Mouse (Mus musculus) megakaryocyte-erythroid progenitor cell, adult 5-6 weeks (primary cell): ENCODE results near the gene Cfap299. TPM values are rescaled to one million over a fixed set of nuclear protein-coding genes. Genes with fewer than 3 reads are reported as not detected.

ENCODE experiments used
- ATAC-seq: replicated peaks from 2 replicates; pipeline ENCODE4 v1.8.0; 2016; ENCODE audit warnings: mild to moderate bottlenecking, inconsistent platforms; ENCODE audit not compliant: severe bottlenecking, poor library complexity, low FRiP score, low TSS enrichment
- total RNA-seq, 2 experiments: library from RNA; stranded (forward) in 1 of 2; stranded (reverse) in 1 of 2; fragments of 200-1000, 215-1000 nt in 1 of 2; fragments of >200 nt in 1 of 2; fragmentation: Nextera tagmentation in 1 of 2; gene quantifications; 2 replicates each; pipeline ENCODE4 v1.2.3; 2014 to 2017

Cfap299 gene
- total RNA-seq, 2 experiments from 2014 or later = not detected

- ATAC-seq = no peak
Measured at GRCm38 (mm10) chr5:98369426-98369825, 40.3 kb downstream of the Cfap299 start.

GRCm38 (mm10) chr5:98376058-98376798 lies 47.1 kb downstream of the Cfap299 start:
- no peak for ATAC-seq

DNA sequence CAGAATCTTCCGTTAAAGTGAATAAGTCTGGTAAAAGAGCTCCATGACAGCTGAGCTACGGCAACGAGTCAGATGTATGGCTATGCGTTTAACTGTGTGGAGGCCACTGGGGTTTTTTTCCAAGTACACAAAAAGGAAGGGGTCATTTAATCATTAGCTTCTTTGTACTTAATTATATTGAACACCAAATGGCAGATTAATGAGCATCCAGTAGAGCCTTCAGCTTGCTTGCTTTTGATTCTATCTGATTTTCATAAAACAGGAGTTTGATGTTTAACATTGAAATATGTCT lies 47.6 kb downstream of the Cfap299 start:
- no peak for ATAC-seq

DNA sequence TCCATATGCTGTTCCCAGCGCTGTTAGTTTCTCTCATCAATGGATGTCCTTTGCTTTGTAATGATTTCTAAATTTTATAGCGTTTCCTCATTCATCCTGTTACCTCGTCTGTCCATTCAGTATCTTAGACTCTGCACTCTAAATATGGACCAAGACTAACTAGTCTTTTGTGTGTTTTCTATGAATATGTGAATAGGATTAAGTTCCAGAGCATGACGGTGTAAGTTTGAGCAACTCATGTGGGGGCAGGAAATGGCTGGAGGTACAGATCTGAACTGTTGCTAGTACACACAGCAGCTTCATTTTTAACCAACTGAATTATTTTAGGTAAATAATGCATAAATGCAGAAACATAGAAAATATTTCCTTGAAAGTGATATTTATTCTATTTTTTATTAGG lies 51.3 kb downstream of the Cfap299 start:
- ATAC-seq = no peak

GRCm38 (mm10) chr5:98387054-98387453 lies 58.0 kb downstream of the Cfap299 start:
- no peak for ATAC-seq

- no peak for ATAC-seq
Measured at GRCm38 (mm10) chr5:98402165-98402564, 73.1 kb downstream of the Cfap299 start.

GRCm38 (mm10) chr5:98410060-98410459 lies 81.0 kb downstream of the Cfap299 start:
- no peak for ATAC-seq

DNA sequence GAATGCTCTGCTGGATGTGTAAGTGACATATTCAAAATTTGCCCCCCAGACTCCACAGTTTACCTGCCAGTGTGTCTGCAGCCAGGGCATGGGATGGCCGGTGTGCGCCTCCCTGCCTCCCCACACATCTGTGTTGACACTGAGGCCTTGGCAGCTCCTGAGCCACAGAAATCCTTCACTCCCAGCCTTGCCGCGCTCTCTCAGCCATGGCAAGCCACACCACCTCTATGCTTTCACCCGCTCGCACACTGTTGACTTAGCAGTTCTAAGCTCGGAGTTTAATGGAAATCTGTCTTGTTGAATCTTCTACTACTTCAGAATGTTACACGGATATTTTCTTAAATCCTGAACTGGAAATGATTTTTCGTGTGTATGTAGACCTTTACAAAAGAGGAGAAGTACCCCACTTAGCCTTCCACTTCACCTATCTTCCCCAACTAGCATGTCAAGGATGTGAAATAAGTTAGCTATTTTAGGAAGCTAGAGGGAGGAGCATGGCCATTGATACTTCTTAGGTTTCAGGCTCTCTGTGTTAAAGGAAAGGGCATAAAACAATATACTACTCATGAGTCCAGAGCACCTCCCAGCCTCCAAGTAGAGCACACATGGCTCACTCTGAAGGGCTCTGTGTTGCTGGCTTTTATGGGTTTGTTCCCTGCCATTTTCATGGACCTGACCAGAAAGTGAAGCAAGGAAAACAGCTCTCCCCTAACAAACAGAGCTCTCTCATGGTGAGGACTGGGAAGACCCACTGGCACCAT lies 87.5 kb downstream of the Cfap299 start:
- ATAC-seq = no peak

- ATAC-seq = no peak
Measured at GRCm38 (mm10) chr5:98424965-98425364, 95.9 kb downstream of the Cfap299 start.

DNA sequence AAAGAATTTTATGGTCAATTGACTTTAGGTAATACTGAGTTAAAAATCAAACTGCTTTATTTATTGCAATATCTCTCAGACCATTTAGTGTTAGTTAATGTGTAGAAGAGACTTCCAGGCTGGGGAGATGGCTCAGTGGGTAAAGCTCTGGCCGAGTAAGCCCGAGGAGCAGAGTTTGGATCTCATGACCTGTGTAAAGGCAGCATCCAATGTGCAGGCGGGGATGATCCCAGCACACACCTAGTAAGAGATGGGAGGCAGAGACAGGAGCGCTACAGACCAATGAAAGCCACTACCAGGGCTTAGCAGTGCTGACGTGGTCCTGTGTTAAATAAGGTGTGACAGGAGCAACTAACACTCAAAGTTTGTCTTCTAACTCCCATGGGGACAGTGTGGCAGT lies 97.0 kb downstream of the Cfap299 start:
- ATAC-seq = no peak

DNA sequence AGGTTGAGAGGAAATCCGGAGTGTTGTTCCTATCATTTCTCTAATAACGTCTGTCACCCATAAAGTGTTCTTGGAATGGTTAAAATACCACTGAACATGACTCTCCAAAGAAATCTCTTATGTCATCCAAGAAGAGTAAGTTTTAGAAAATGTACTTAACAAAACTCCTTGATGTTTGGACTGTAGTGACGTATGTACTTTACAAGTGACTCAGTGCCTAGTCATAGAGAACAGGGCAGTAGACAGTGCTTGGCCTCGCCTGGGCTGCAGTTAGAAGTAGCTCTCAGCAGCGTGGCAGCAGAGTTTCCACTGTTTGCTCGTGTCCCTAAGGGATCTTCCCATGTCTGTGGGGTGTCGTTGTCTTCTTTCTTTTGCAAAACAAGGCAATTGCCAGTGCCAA lies 101.0 kb downstream of the Cfap299 start:
- ATAC-seq = no peak

GRCm38 (mm10) chr5:98438686-98439085 lies 109.6 kb downstream of the Cfap299 start:
- no peak for ATAC-seq

GRCm38 (mm10) chr5:98446771-98447462 lies 117.8 kb downstream of the Cfap299 start:
- no peak for ATAC-seq

DNA sequence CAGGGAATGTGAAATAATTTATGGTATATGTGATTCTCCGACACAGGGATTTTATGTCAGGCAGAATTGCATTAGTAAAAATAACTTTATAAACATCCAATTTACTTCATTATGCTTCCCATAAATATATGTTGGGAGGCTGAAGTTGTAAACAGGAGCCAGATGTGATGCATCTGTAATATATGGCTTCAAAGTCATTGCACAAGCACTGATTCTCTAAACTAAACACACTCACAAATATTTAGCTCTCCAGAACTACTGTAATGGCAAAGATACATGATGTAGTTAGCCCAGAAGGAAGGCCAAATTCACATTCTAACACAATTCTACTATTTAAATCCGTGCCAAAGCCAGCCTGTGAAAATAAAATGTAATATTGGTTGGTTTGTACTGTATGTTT lies 120.8 kb downstream of the Cfap299 start:
- no peak for ATAC-seq

- no peak for ATAC-seq
Measured at GRCm38 (mm10) chr5:98466882-98467535, 137.9 kb downstream of the Cfap299 start.

- no peak for ATAC-seq
Measured at GRCm38 (mm10) chr5:98470052-98470451, 140.9 kb downstream of the Cfap299 start.

GRCm38 (mm10) chr5:98476539-98476938 lies 147.4 kb downstream of the Cfap299 start:
- no peak for ATAC-seq

- ATAC-seq = no peak
Measured at GRCm38 (mm10) chr5:98477261-98477660, 148.2 kb downstream of the Cfap299 start.

DNA sequence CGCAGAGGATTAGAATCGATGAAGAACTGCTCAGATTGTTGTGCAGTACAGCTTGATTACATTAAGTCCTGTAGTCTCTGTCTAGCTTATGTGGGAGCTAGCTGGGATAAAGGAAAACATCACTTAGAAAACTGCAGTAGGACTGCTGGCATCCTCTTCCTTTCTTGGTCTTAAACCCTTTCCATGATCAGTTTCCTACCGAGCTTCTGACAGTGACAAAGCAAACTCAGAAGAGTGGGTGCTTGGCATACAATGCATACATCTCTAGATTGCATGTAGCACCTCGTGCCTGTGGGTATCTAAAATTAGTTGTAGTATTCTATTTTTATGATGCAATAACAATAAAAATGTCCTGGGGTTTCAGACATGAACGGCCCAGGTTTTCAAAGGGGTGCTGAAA lies 154.4 kb downstream of the Cfap299 start:
- no peak for ATAC-seq

DNA sequence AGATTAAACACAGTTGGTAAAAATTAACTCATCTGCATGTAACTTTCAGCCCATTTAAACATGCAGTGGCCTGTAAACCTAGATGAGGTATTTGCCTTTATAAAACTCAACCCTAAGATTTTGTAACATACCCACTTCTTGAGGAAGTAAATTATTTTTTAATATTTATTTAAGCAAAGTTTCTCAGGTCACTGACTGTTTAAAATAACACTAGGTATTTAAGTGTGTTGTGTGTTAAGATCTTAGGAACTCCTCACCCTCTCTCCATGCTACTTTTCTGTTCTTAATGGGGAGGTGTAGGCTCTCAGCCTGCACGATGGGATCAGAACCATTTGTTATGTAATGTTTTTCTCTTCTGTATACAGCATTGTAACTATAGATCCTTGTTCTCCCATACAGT lies 156.1 kb downstream of the Cfap299 start:
- ATAC-seq = no peak
